Mouse (Mus musculus): ENCODE results near the gene Flot1.

Gene Flot1

DNA sequence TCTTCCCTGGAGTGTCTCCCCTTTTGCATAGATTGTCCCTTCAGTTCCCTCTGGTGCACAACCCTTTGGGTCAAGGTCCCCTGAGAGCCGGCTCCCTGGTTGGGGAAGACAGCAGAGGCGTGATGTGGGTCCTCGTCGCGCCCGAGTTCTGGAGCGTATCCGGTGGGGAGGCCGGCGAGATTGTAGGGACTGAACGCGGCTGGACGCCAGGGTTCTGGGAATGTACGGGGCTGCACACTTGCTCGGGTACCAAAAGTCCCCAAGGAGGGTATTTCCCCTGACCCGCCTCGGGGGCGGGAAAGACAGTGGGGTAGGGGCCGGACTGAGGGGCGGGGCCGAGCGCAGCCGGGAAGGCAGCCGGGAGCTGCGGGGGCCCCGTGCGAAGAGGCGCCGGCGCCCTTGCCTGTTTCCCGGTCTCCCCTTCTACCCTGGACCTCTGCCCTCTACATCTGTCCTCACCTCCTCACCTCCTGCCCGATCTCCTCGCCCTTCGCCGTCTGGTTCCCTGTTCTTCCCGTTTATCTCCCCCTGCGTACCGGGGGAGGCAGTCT, 43.3 kb downstream of the Flot1 start:
- CTCF ChIA-PET: interaction anchor here (0.9 to 1.0 kb wide), 2 partner anchors 29 to 30 kb away, joined by 3 to 4 read pairs; no protein-coding TSS in a partner anchor

- CTCF ChIA-PET: interaction anchor here (0.9 to 1.0 kb wide), 2 partner anchors 30 to 31 kb away, joined by 3 to 4 read pairs; no protein-coding TSS in a partner anchor
Observed at GRCm38 (mm10) chr17:35866911-35867890, 44.2 kb downstream of the Flot1 start.

DNA sequence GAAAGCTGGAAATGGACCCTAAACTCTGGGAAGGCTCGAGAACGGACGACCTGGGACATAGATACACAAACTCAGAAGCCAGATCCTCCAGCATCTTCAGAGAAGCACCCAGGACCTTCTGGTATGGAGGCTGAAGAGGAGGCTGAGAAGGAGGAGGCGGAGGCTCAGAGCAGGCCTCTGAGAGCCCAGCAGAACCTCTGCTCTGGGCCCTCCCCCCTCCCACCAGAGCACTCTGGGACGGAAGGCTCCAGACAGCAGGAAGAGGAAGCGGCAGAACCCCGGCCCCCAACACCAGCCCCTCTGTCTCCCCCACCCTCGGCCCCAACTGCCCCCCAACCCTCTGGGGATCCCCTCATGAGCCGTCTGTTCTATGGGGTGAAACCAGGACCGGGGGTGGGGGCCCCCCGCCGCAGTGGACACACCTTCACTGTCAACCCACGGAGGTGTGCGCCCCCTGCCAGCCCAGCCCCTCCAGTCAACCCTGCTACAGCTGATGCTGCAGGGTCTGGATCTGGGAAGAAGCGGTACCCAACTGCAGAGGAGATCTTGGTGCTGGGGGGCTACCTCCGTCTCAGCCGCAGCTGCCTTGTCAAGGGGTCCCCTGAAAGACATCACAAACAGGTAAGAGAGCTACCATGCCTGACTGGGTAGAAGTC, 45.3 kb downstream of the Flot1 start:
- CTCF ChIA-PET: no interaction called here

- CTCF ChIA-PET: interaction anchor here (1.1 kb wide), 1 partner anchor 50 kb away, joined by 4 read pairs; no protein-coding TSS in a partner anchor
Observed at GRCm38 (mm10) chr17:35868961-35869345, 45.9 kb downstream of the Flot1 start.

- CTCF ChIA-PET: interaction anchor here (0.6 to 1.1 kb wide), 3 partner anchors 33 to 133 kb away, joined by 3 to 4 read pairs (median 3); no protein-coding TSS in a partner anchor
Observed at GRCm38 (mm10) chr17:35869346-35870067, 46.5 kb downstream of the Flot1 start.

DNA sequence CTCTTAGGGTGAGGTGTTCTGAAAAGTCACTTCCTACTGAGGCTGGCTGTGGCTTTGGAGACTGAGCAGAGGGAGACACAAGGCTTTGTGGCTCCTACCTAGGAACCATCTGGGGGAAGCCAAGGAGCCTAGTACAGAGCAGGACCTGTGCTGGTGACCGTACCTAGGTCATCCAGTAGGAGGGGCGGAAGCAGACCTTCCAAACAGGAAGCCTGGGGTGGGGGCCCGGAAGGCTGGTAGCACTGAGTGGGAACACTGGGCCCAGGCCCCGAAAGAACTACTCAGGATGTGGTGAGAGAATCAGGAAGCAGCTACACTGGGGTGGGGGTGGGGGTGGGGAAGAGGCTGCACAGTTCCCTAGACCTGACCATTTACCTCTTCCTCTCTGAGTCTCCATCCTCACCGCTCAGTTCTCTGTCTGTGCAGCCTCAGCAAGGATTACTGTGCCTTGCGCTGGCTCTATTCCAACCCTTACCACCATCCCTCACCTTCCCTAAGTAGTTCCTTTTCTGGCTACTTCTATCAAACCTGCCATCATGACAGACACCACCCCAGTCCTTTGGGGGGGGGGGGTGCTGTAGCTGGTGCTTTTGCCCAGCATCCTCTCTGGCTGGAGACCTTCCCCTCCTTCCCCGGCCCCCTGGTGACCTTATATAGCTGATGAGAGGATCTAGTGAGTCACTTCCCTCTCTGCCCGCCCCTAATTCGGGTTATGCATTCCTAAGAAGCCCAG, 47.3 kb downstream of the Flot1 start:
- CTCF ChIA-PET: interaction anchor here (0.6 to 1.1 kb wide), 8 partner anchors 10 to 134 kb away, joined by 3 to 6 read pairs (median 3); partner anchors contain the start of genes Dhx16 and Mdc1

DNA sequence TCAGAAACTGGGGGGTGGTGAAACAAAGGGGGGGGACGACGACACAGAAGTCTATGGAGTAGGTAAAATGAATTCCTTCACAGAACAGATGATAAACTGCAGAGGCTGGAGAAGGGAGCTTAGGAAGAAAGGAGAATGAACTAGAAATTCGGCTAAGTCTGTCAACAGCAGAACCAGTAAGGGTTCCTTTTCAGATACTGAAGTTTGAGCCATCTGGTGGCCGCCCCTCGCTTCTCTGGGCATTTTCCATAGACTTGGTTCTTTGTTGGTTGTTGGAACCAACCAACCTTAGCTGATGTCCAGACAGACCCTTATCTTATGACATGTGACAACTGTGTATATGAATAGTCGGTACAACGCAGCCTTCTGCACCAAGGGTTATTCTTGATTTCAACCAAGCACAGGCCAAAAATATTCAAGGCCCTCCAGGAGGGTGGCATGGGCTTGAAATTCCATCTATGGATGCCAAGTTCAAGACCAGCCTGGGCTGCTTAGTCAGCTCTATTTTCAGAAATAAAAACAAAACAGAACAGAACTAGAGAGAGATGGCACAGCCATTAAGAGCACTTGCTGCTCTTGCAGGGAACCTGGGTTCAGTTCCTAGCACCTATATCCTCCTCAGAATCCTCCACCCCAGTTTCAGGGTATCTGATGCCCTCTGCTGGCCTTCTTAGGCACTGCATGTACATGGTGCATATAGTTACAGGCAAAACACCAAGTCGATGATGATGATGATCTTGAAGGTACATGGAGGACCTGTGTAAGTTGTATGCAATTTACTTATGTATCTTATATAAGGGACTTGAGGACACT, 48.1 kb downstream of the Flot1 start:
- CTCF ChIA-PET: interaction anchor here (0.6 to 1.6 kb wide), 5 partner anchors 9 to 57 kb away, joined by 3 to 4 read pairs (median 3); partner anchors contain the start of genes Dhx16 and Mdc1

DNA sequence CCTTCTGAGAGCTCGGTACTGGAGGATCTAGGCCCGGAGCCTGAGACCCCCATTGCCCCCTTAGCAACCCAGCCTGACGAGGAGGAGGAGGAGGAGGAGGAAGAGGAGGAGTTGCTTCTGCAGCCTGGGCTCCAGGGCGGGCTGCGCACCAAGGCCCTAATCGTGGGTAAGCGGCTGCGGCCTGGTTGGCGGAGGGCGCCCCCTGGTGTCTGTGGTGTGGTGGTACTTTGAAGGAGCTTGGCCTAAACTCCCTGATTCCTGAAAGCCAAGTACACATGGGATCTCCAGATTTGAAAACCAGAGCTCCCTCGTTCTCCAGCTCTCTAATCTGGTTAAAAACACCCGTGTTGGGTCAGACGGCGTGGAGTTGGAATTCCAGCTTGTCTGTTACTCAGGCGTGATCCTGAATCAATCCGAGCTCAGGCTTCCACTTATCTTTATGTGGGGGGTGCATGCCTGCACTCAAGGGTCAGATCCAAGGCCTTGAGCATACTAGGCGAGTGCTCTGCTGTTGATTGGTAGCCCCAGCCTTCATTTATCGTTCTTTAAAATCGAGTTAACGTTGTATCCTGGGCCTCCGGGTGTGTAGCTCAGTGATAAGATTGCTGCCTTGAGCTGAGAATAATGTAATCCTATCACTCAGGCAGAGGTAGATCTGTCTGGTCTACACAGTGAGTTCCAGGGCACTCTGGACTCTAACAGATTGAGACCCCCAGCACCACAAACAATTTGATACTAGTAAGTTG, 50.9 kb downstream of the Flot1 start:
- CTCF ChIA-PET: interaction anchor here (0.5 to 1.4 kb wide), 9 partner anchors 12 to 53 kb away, joined by 3 to 13 read pairs (median 4); partner anchors contain the start of genes Flot1 and Nrm

GRCm38 (mm10) chr17:35874721-35875120, 51.7 kb downstream of the Flot1 start:
- CTCF ChIA-PET: interaction anchor here (0.6 to 1.1 kb wide), 5 partner anchors 26 to 220 kb away, joined by 3 to 7 read pairs (median 3); partner anchors contain the start of gene Abcf1

GRCm38 (mm10) chr17:35879245-35880057, 56.4 kb downstream of the Flot1 start, which contains the start of gene Dhx16:
Gene Dhx16 (plus strand): TSS chr17:35879819.
- CTCF ChIA-PET: interaction anchor here (0.6 to 1.4 kb wide), 3 partner anchors 9 to 86 kb away, joined by 3 to 5 read pairs (median 3); no protein-coding TSS in a partner anchor
